ENCODE assay signal across 23 mouse cellular contexts in the genomic region with DNA sequence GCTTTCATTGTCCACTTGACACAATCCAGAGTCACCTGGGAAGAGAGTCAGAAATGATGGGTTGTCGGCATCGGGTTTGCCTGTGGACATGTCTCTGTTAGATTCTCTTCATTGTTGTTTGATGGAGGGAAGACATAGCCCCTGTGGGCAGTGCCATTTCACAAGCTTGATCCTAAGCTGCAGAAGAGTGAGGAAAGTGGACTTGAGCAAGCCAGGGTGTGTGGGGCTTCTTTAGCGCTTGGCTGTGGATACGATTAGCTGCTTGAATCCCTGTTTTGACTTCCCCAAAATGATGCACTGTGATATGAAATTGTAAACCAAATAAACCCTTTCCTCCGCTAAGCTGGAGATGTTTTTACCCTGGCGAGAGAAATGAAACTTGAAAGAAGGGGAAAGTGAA. TPM values are rescaled to one million over a fixed set of nuclear protein-coding genes. Genes with fewer than 3 reads are reported as not detected.
DNase-seq lines count a peak whose midpoint lies in the region; ATAC-seq and TF ChIP-seq lines count a peak whose summit lies in the region.
"Had no signal": no experiment of that assay in that cellular context is flagged by ENCODE, and none has a peak within 500 bp of the region (broad histone marks: within the 10 kb centered on the region; RNA-seq: fewer than 3 reads in every experiment).

No protein-coding gene starts in this region.

- peaks cover 7% of the 10 kb centered on the region for H3K4me1 ChIP-seq in testis, adult 2 months (ENCODE audit: control insufficient read depth, insufficient read depth, low read length)
- peaks cover 21% of the 10 kb centered on the region for H3K4me1 ChIP-seq in liver, postnatal 0 days (ENCODE audit: insufficient read depth)

- 54% methylated on average over 6 of the region's 6 CpGs for WGBS in liver, postnatal 0 days (ENCODE audit: insufficient replicate concordance)

- H3K36me3 ChIP-seq in testis, adult 2 months (ENCODE audit: control insufficient read depth, insufficient read depth, low read length), result no peaks in the 10 kb centered on the region
- H3K36me3 ChIP-seq in liver, postnatal 0 days (replicated peaks; ENCODE audit: insufficient read depth, low read length), result no peaks in the 10 kb centered on the region; the same call in 1 of the 2 replicates
- H3K36me3 ChIP-seq: embryonic facial prominence, embryonic 10.5 days; hindbrain, embryonic 15.5 days; intestine, embryonic 15.5 days; kidney, embryonic 15.5 days; limb, embryonic 12.5 days; lung, embryonic 15.5 days had no signal

- H3K4me3 ChIP-seq in testis, adult 2 months (ENCODE audit: control insufficient read depth, low read depth, low read length), result no peak overlapping the region
- H3K4me3 ChIP-seq in liver, postnatal 0 days (ENCODE audit: low read depth, low read length), result peak overlapping the region; percentile 78
- H3K4me3 ChIP-seq: embryonic facial prominence, embryonic 10.5 days; heart, adult 2 months; hindbrain, embryonic 15.5 days; intestine, embryonic 15.5 days; kidney, embryonic 15.5 days; limb, embryonic 12.5 days; lung, embryonic 15.5 days had no signal

- ATAC-seq in granulocyte monocyte progenitor cell, adult 5-6 weeks (replicated peaks; ENCODE audit: poor library complexity, severe bottlenecking), result peak; percentile 65
- no peak for ATAC-seq in liver, postnatal 0 days
- ATAC-seq: intestine, embryonic 15.5 days; midbrain, embryonic 16.5 days; Patski had no signal

- no peak overlapping the region for H3K9ac ChIP-seq in liver, postnatal 0 days (replicated peaks)
- H3K9ac ChIP-seq: hindbrain, embryonic 15.5 days; intestine, embryonic 15.5 days; kidney, embryonic 15.5 days; limb, embryonic 12.5 days; lung, embryonic 15.5 days had no signal

- TF ChIP-seq CTCF in testis, adult 2 months (IDR thresholded peaks at IDR 0.05; ENCODE audit: control insufficient read depth, insufficient read depth, insufficient replicate concordance, low read depth, low read length), result no peak
- no peak for TF ChIP-seq CTCF in liver, postnatal 0 days (IDR thresholded peaks at IDR 0.05; ENCODE audit: low read depth)

- no peaks in the 10 kb centered on the region for H3K27me3 ChIP-seq in testis, adult 2 months (ENCODE audit: control insufficient read depth, insufficient read depth, low read length)
- H3K27me3 ChIP-seq in liver, postnatal 0 days (ENCODE audit: insufficient read depth, low read length), result no peaks in the 10 kb centered on the region

- H3K4me2 ChIP-seq in liver, postnatal 0 days (ENCODE audit: low read depth, low read length), result peak overlapping the region; percentile 89
- H3K4me2 ChIP-seq: hindbrain, embryonic 15.5 days; intestine, embryonic 15.5 days; limb, embryonic 12.5 days; lung, embryonic 15.5 days had no signal

- H3K27ac ChIP-seq in testis, adult 2 months (ENCODE audit: control insufficient read depth, insufficient read depth, low read depth, low read length), result peak overlapping the region; percentile 12; the same call in 1 of the 2 replicates
- H3K27ac ChIP-seq in liver, postnatal 0 days (ENCODE audit: low read depth), result peak overlapping the region; percentile 17
- H3K27ac ChIP-seq: embryonic facial prominence, embryonic 10.5 days; heart, adult 2 months; hindbrain, embryonic 15.5 days; intestine, embryonic 15.5 days; kidney, embryonic 15.5 days; limb, embryonic 12.5 days; lung, embryonic 15.5 days had no signal

- TF ChIP-seq EP300 in liver, postnatal 0 days (IDR thresholded peaks at IDR 0.05; ENCODE audit: low read depth), result no peak

- TF ChIP-seq POLR2A in testis, adult 2 months (IDR thresholded peaks at IDR 0.05; ENCODE audit: control insufficient read depth, low read depth, low read length), result no peak

- DNase-seq in testis, postnatal 10 days (ENCODE audit: low spot score), result no peak
- DNase-seq in liver, postnatal 0 days, result no peak
- DNase-seq in natural killer cell, adult 2 months (ENCODE audit: low spot score in 2 of 2), result no peak
- no peak for DNase-seq in c-Kit-positive CD71-positive TER-119-positive erythroid progenitor cells, embryonic 14.5 days (ENCODE audit: low spot score)
- DNase-seq in spleen, adult 12 weeks (ENCODE audit: low spot score), result no peak
- DNase-seq: adrenal gland, adult 8-10 months; cerebellum, adult 18-20 months; heart, adult 2 months; heart, postnatal 4 days; kidney, postnatal 4 days; layer of hippocampus, adult 9-11 months; right cerebral cortex, postnatal 4 days; thymus, postnatal 4 days had no signal

- no peaks in the 10 kb centered on the region for H3K9me3 ChIP-seq in liver, postnatal 0 days (ENCODE audit: low read length)
- H3K9me3 ChIP-seq: embryonic facial prominence, embryonic 10.5 days; hindbrain, embryonic 15.5 days; intestine, embryonic 15.5 days; kidney, embryonic 15.5 days; limb, embryonic 12.5 days; lung, embryonic 15.5 days had no signal

RNA-seq across cellular contexts. Expression of a gene that starts 2.7 kb away (rescaled TPM):
- 2.9 and 3.8 TPM in 2 replicates for polyA plus RNA-seq in testis, adult 2 months (2012; rRNA removed)
- total RNA-seq in granulocyte monocyte progenitor cell, adult 5-6 weeks (2014; fragmentation: Nextera tagmentation), result 100 and 126 TPM in 2 replicates
- 46.1 and 58.8 TPM in 2 replicates for total RNA-seq in granulocyte monocyte progenitor cell, adult 5-6 weeks (2017)
- polyA plus RNA-seq in liver, postnatal 0 days (2015; fragmentation: Nextera tagmentation; extraction: Ambion mirVana), result 10.3 and 12.5 TPM in 2 replicates

RNA-seq across cellular contexts. Expression of a gene that starts 40.6 kb away (rescaled TPM):
- polyA plus RNA-seq in testis, adult 2 months (2012; rRNA removed), result 9.3 and 10.8 TPM in 2 replicates
- 5.3 and 14.2 TPM in 2 replicates for total RNA-seq in granulocyte monocyte progenitor cell, adult 5-6 weeks (2014; fragmentation: Nextera tagmentation)
- 24.6 and 37.7 TPM in 2 replicates for total RNA-seq in granulocyte monocyte progenitor cell, adult 5-6 weeks (2017)
- polyA plus RNA-seq in liver, postnatal 0 days (2015; fragmentation: Nextera tagmentation; extraction: Ambion mirVana), result 6.9 and 7.0 TPM in 2 replicates
